Mouse (Mus musculus): ENCODE data around the gene Slc25a3.

GRCm38 (mm10) chr10:91092812-91093211, 31.0 kb downstream of the Slc25a3 start:
- no peak for TF ChIP-seq CTCF (IDR thresholded peaks at IDR 0.05; ENCODE audit: borderline replicate concordance, control insufficient read depth, extremely low read depth, insufficient read depth, low read length, poor library complexity)
- no peak for TF ChIP-seq POLR2A (IDR thresholded peaks at IDR 0.05; ENCODE audit: control insufficient read depth, extremely low read depth, insufficient read depth, low read length, poor library complexity)

All from thymus, adult 2 months (tissue).